Mouse (Mus musculus) limb, embryonic 14.5 days (tissue): Measurements from ENCODE around the gene Ifit2. TPM values are rescaled to one million over a fixed set of nuclear protein-coding genes. Genes with fewer than 3 reads are reported as not detected.

Experiments used
- ATAC-seq: fragments of 200-750 bp; cut with Nextera tagmentation; 2 replicates; pipeline ENCODE4 v1.8.0; 2017; ENCODE audit warnings: low read depth, moderate number of reproducible peaks, moderate TSS enrichment; ENCODE audit not compliant: low FRiP score
- DNase-seq: peaks from one replicate; pipeline ENCODE4 v3.0.0-alpha.2; 2015; ENCODE audit warnings: low spot score
- H3K27ac ChIP-seq: fragments of 300-500 bp; sonication (generic); replicated peaks from 2 replicates; pipeline ENCODE4 v1.5.1; 2014; ENCODE audit warnings: low read depth, mild to moderate bottlenecking, low read length, moderate library complexity, mixed read lengths
- H3K27me3 ChIP-seq: fragments of 300-500 bp; sonication (generic); 2 replicates; pipeline ENCODE4 v1.6.1; 2014; ENCODE audit warnings: low read length, mixed read lengths; ENCODE audit not compliant: control insufficient read depth, insufficient read depth
- H3K36me3 ChIP-seq: fragments of 300-500 bp; sonication (generic); 2 replicates; pipeline ENCODE4 v1.6.1; 2014; ENCODE audit warnings: mild to moderate bottlenecking, low read length, moderate library complexity, mixed read lengths; ENCODE audit not compliant: control insufficient read depth, insufficient read depth
- H3K4me1 ChIP-seq: fragments of 300-500 bp; sonication (generic); 2 replicates; pipeline ENCODE4 v1.6.1; 2014; ENCODE audit warnings: antibody characterized with exemption, low read length, mixed read lengths; ENCODE audit not compliant: control insufficient read depth, insufficient read depth
- H3K4me2 ChIP-seq: fragments of 300-500 bp; sonication (generic); replicated peaks from 2 replicates; pipeline ENCODE4 v1.6.1; 2014; ENCODE audit warnings: low read depth, mild to moderate bottlenecking, low read length, moderate library complexity; ENCODE audit not compliant: severe bottlenecking
- H3K4me3 ChIP-seq: fragments of 300-500 bp; sonication (generic); replicated peaks from 2 replicates; pipeline ENCODE4 v1.5.1; 2014; ENCODE audit warnings: low read length
- H3K9ac ChIP-seq: fragments of 300-500 bp; sonication (generic); 2 replicates; pipeline ENCODE4 v1.6.1; 2014; ENCODE audit warnings: mild to moderate bottlenecking, low read depth, low read length, moderate library complexity; ENCODE audit not compliant: severe bottlenecking
- H3K9me3 ChIP-seq: fragments of 300-500 bp; sonication (generic); 2 replicates; pipeline ENCODE4 v1.6.1; 2016; ENCODE audit warnings: low read length; ENCODE audit not compliant: control insufficient read depth
- POLR2A ChIP-seq: fragments of 200-500 bp; IDR thresholded peaks from 2 replicates; pipeline ENCODE4 v1.8.0; 2012; ENCODE audit warnings: inconsistent platforms, mild to moderate bottlenecking, moderate library complexity, borderline replicate concordance; ENCODE audit not compliant: insufficient read depth, insufficient read length; ENCODE audit errors: extremely low read depth
- WGBS: fragments of 180-500 bp; shearing (Covaris S2); extraction: QIAGEN DNeasy Blood & Tissue Kit; methylation state at CpG from one replicate; pipeline ENCODE4 v1.1.7; 2014; 5-methylcytosine and 5-hydroxymethylcytosine counted together
- polyA plus RNA-seq, 2 experiments: library from polyadenylated mRNA; depleted of rRNA in 1 of 2; stranded (reverse) in 1 of 2; unstranded in 1 of 2; fragments of >200 nt; fragmentation: Nextera tagmentation in 1 of 2; extraction: Ambion mirVana in 1 of 2; gene quantifications; 2 replicates each; pipeline versions ENCODE4 v1.2.1 to v1.2.3; 2012 to 2014

Ifit2 gene
- polyA plus RNA-seq, 2 experiments, result 5.3 to 13.5 TPM

- Histone ChIP-seq H3K27ac (no peak overlapping the region), H3K27me3 (no peaks in the 10 kb centered on the region), H3K9ac (no peak overlapping the region), H3K4me3 (no peak overlapping the region), H3K36me3 (no peaks in the 10 kb centered on the region), H3K9me3 (no peaks in the 10 kb centered on the region), H3K4me2 (no peak overlapping the region), H3K4me1 (no peaks in the 10 kb centered on the region)
- 86% methylated on average over 4 of the region's 4 CpGs for WGBS
- TF ChIP-seq POLR2A, result no peak
- DNase-seq, result no peak
- ATAC-seq, result no peak
Measured at GRCm38 (mm10) chr19:34546211-34546610, 4.3 kb upstream of the Ifit2 start.

DNA sequence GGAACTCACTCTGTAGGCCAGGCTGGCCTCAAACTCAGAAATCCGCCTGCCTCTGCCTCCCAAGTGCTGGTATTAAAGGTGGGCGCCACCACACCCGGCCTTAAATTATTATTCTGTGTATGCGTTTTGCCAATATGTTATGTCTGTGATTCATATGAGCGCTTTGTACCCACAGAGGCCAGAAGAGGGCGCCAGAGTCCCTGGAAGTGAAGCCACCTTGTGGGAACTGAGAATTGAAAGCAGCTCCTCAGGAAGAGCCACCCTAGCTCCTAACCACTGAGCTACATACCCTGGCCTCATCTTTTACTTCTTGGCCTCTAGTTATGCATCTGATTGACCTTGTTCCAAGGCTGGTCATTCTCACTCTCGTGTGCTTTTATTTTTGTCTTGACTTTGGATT is 2.5 kb upstream of the Ifit2 start:
- no peak for DNase-seq
- no peak for TF ChIP-seq POLR2A
- Histone ChIP-seq H3K9me3 (no peaks in the 10 kb centered on the region), H3K4me2 (no peak overlapping the region), H3K27me3 (no peaks in the 10 kb centered on the region), H3K4me1 (peaks cover 12% of the 10 kb centered on the region; the same call in 1 of the 2 replicates), H3K36me3 (no peaks in the 10 kb centered on the region), H3K9ac (no peak overlapping the region), H3K27ac (no peak overlapping the region), H3K4me3 (no peak overlapping the region)
- ATAC-seq, result no peak
- WGBS, result 34% methylated on average over 7 of the region's 7 CpGs

DNA sequence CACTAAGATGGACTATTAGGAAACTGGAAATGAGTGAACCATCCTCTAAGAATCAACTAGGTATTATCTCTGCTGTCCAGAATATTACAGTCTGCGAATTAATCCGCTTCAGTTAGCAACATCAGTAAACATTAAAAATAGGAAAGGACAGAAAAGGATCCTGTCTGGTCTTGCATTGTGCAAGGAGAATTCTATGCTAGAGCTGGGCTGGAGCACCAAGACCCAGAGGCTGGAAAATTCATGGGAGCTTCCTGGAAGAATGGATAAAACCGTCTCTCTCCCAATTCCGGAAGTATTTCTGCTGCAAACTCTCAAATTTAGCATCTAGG is 325 bp upstream of the Ifit2 start:
- Histone ChIP-seq H3K4me1 (peaks cover 18% of the 10 kb centered on the region; the same call in 1 of the 2 replicates), H3K27ac (no peak overlapping the region), H3K36me3 (no peaks in the 10 kb centered on the region), H3K4me3 (peak overlapping the region; percentile 45), H3K9me3 (peaks cover 4% of the 10 kb centered on the region; the same call in 1 of the 2 replicates), H3K9ac (peak overlapping the region; percentile 50), H3K4me2 (peak overlapping the region; percentile 64), H3K27me3 (no peaks in the 10 kb centered on the region)
- WGBS, result 38% methylated on average over 4 of the region's 4 CpGs
- DNase-seq, result no peak
- no peak for TF ChIP-seq POLR2A
- no peak for ATAC-seq

DNA sequence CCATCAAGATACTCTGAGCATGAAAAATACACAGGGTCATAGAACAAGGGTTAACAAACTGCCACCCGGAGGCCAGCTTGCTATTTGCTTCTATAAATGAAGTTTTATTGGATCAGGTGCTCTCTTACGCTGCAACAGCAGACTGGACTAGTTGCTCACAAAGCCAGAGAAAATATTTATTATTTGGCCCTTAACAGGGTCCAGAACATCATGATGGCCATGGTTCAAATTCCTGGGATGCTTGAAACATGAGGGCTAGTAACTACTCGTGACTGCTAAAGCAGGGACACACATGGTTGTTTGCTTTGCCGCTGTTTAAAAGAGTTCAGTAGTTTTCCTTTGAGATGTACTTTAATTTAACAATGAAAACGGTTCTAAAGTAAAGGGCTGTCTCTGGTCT is 1.5 kb downstream of the Ifit2 start:
- Histone ChIP-seq H3K4me3 (peak overlapping the region; percentile 1; the same call in 1 of the 2 replicates), H3K36me3 (no peaks in the 10 kb centered on the region), H3K4me2 (peak overlapping the region; percentile 27; the same call in 1 of the 2 replicates), H3K27me3 (no peaks in the 10 kb centered on the region), H3K27ac (peak overlapping the region; percentile 45), H3K9me3 (peaks cover 4% of the 10 kb centered on the region; the same call in 1 of the 2 replicates), H3K4me1 (peaks cover 18% of the 10 kb centered on the region; the same call in 1 of the 2 replicates), H3K9ac (no peak overlapping the region)
- 11% methylated on average over 5 of the region's 5 CpGs for WGBS
- ATAC-seq (no peak), DNase-seq (peak; percentile 50)
- no peak for TF ChIP-seq POLR2A

DNA sequence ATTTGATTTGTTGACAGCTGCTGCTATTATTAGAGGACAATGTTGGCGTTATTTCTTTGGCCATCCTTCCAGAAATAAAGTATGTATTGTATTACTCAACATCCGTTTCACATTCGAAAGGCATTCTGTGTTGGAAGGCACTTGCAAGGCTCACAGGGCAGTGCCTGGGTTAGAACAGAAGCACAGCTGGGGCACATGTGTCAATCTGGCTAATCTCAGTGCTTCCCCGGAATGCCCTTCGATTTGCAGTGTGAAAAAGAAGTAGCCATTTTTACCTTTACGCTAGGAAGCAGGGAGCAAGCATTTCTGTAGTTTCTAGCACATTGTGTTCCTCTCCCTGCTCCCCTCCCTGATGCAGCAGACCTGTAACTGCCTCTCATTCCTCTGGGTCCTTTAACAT is 2.5 kb downstream of the Ifit2 start:
- 44% methylated on average over 6 of the region's 6 CpGs for WGBS

GRCm38 (mm10) chr19:34553522-34553921 is 3.0 kb downstream of the Ifit2 start:
- Histone ChIP-seq H3K9me3 (peaks cover 4% of the 10 kb centered on the region; the same call in 1 of the 2 replicates), H3K4me1 (peaks cover 18% of the 10 kb centered on the region; the same call in 1 of the 2 replicates), H3K36me3 (no peaks in the 10 kb centered on the region), H3K4me3 (no peak overlapping the region), H3K4me2 (peak overlapping the region; percentile 28; the same call in 1 of the 2 replicates), H3K9ac (no peak overlapping the region), H3K27me3 (no peaks in the 10 kb centered on the region), H3K27ac (peak overlapping the region; percentile 71)
- ATAC-seq, result no peak
- no peak for DNase-seq
- TF ChIP-seq POLR2A, result no peak
- WGBS, result 36% methylated on average over 3 of the region's 3 CpGs

More for the DNA sequence above, 2.5 kb downstream of the Ifit2 start:
- H3K27ac ChIP-seq, result peak overlapping the region; percentile 71
- H3K4me1 ChIP-seq, result peaks cover 18% of the 10 kb centered on the region; the same call in 1 of the 2 replicates
- no peak overlapping the region for H3K4me3 ChIP-seq
- peak overlapping the region; percentile 28 for H3K4me2 ChIP-seq
- DNase-seq, result peak; percentile 81
- peaks cover 4% of the 10 kb centered on the region; the same call in 1 of the 2 replicates for H3K9me3 ChIP-seq
- H3K27me3 ChIP-seq, result no peaks in the 10 kb centered on the region
- H3K36me3 ChIP-seq, result no peaks in the 10 kb centered on the region
- no peak for TF ChIP-seq POLR2A
- peak; percentile 45 for ATAC-seq
- no peak overlapping the region for H3K9ac ChIP-seq
